26 mouse cellular contexts compared by ENCODE assay signal in the genomic region with DNA sequence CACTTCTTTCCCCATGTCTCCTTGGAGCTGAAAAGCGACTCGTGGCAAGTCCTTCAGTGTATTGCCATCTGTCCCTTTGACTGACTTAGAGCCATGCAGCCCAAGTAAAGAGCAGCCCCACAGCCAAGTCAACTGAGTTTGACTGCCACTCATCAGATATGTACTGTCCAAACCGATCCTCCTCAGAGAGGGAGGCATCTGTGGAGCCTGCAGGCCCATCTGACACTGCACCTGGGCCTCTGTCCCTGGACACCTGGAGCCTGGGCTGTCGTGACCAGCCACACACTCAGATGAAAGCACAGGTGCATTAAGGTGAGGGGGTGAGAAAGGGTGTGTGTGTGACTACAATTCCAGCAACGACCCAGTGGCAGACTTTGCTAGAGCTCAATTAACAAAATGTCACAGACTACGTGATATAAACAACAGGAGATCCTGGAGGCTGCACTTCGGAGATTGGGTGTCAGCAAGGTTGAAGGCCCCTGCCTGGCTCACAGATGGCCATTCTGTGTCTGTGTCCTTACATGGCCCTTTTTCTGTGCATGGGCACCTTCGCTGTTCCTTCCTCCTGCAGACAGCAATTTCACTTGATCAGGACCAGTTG.
DNase-seq lines count a peak whose midpoint lies in the region; ATAC-seq lines count a peak whose summit lies in the region.
"Had no signal": no experiment of that assay in that cellular context is flagged by ENCODE, and none has a peak within 500 bp of the region (broad histone marks: within the 10 kb centered on the region; RNA-seq: fewer than 3 reads in every experiment).

No protein-coding gene starts in this region.

- no peak overlapping the region for H3K4me3 ChIP-seq in heart, embryonic 12.5 days
- peak overlapping the region; percentile 8 for H3K4me3 ChIP-seq in megakaryocyte, embryonic 14.5 days (replicated peaks)
- H3K4me3 ChIP-seq: embryonic facial prominence, embryonic 15.5 days; hindbrain, embryonic 13.5 days; intestine, embryonic 15.5 days; limb, embryonic 13.5 days; liver, embryonic 12.5 days; midbrain, embryonic 12.5 days; neural tube, embryonic 15.5 days had no signal

- peak overlapping the region; percentile 16; the same call in 1 of the 2 replicates for H3K9ac ChIP-seq in heart, embryonic 12.5 days
- H3K9ac ChIP-seq: embryonic facial prominence, embryonic 15.5 days; hindbrain, embryonic 13.5 days; intestine, embryonic 15.5 days; limb, embryonic 13.5 days; liver, embryonic 12.5 days; midbrain, embryonic 12.5 days; neural tube, embryonic 15.5 days had no signal

- no peak for DNase-seq in heart, adult 9 months (ENCODE audit: low spot score in 2 of 2)
- peak; percentile 79 for DNase-seq in cerebellum, adult 8-10 months
- DNase-seq in cerebellum, postnatal 36 days, result peak; percentile 72 to 76
- DNase-seq in right cerebral cortex, postnatal 14 days, result no peak
- no peak for DNase-seq in spleen, adult 12 weeks (ENCODE audit: low spot score)
- DNase-seq: adrenal gland, postnatal 25 days; gastrocnemius, postnatal 10 days; kidney, adult 8-10 months; kidney, postnatal 10 days; layer of hippocampus, postnatal 36 days; lung, adult 18-20 months; lung, postnatal 10 days; right cerebral cortex, postnatal 25 days; thymus, postnatal 14 days had no signal

- no peaks in the 10 kb centered on the region for H3K9me3 ChIP-seq in heart, embryonic 12.5 days (replicated peaks)
- H3K9me3 ChIP-seq in megakaryocyte, embryonic 14.5 days, result peaks cover 5% of the 10 kb centered on the region; the same call in 1 of the 2 replicates
- H3K9me3 ChIP-seq: embryonic facial prominence, embryonic 15.5 days; hindbrain, embryonic 13.5 days; intestine, embryonic 15.5 days; limb, embryonic 13.5 days; liver, embryonic 12.5 days; midbrain, embryonic 12.5 days; neural tube, embryonic 15.5 days had no signal

- no peak overlapping the region for H3K4me2 ChIP-seq in heart, embryonic 12.5 days
- H3K4me2 ChIP-seq: embryonic facial prominence, embryonic 15.5 days; hindbrain, embryonic 13.5 days; intestine, embryonic 15.5 days; limb, embryonic 13.5 days; liver, embryonic 12.5 days; midbrain, embryonic 12.5 days; neural tube, embryonic 15.5 days had no signal

- no peaks in the 10 kb centered on the region for H3K27me3 ChIP-seq in heart, embryonic 12.5 days (replicated peaks)
- H3K27me3 ChIP-seq in megakaryocyte, embryonic 14.5 days (replicated peaks), result no peaks in the 10 kb centered on the region
- H3K27me3 ChIP-seq: embryonic facial prominence, embryonic 15.5 days; hindbrain, embryonic 13.5 days; intestine, embryonic 15.5 days; limb, embryonic 13.5 days; liver, embryonic 12.5 days; midbrain, embryonic 12.5 days; neural tube, embryonic 15.5 days had no signal

- ATAC-seq in heart, embryonic 12.5 days (ENCODE audit: insufficient number of reproducible peaks, low FRiP score), result no peak
- ATAC-seq in megakaryocyte, adult 5-6 weeks (ENCODE audit: poor library complexity, severe bottlenecking), result no peak
- ATAC-seq: CD4-positive, CD25-positive, alpha-beta regulatory T cell, adult 4 months; forebrain, embryonic 16.5 days; intestine, embryonic 15.5 days; liver, embryonic 12.5 days had no signal

- peaks cover 68% of the 10 kb centered on the region for H3K4me1 ChIP-seq in heart, embryonic 12.5 days (replicated peaks)
- H3K4me1 ChIP-seq in megakaryocyte, embryonic 14.5 days, result no peaks in the 10 kb centered on the region
- H3K4me1 ChIP-seq: embryonic facial prominence, embryonic 15.5 days; hindbrain, embryonic 13.5 days; intestine, embryonic 15.5 days; limb, embryonic 13.5 days; liver, embryonic 12.5 days; midbrain, embryonic 12.5 days; neural tube, embryonic 15.5 days had no signal

- WGBS in heart, embryonic 12.5 days, result 66% methylated on average over 8 of the region's 8 CpGs

- no peak overlapping the region for H3K27ac ChIP-seq in heart, embryonic 12.5 days (ENCODE audit: poor library complexity, severe bottlenecking)
- H3K27ac ChIP-seq: embryonic facial prominence, embryonic 15.5 days; hindbrain, embryonic 13.5 days; intestine, embryonic 15.5 days; limb, embryonic 13.5 days; liver, embryonic 12.5 days; midbrain, embryonic 12.5 days; neural tube, embryonic 15.5 days had no signal

- no peaks in the 10 kb centered on the region for H3K36me3 ChIP-seq in heart, embryonic 12.5 days
- H3K36me3 ChIP-seq in megakaryocyte, embryonic 14.5 days (replicated peaks; ENCODE audit: low read length), result no peaks in the 10 kb centered on the region
- H3K36me3 ChIP-seq: embryonic facial prominence, embryonic 15.5 days; hindbrain, embryonic 13.5 days; intestine, embryonic 15.5 days; limb, embryonic 13.5 days; liver, embryonic 12.5 days; midbrain, embryonic 12.5 days; neural tube, embryonic 15.5 days had no signal

Comparison
In these comparisons a context has a peak if more than half of its experiments do, and no peak if none do; other contexts are left out.
1. DNase-seq: peak in cerebellum, adult 8-10 months (single experiment) and cerebellum, postnatal 36 days (2 of 2); none in heart, adult 9 months (0 of 2), right cerebral cortex, postnatal 14 days (single experiment) and spleen, adult 12 weeks (single experiment).